Mouse (Mus musculus): ENCODE measurements around the gene Dapk2. TPM values are rescaled to one million over a fixed set of nuclear protein-coding genes. Genes with fewer than 3 reads are reported as not detected.

The Dapk2 gene
- polyA plus RNA-seq (2017; shearing (Covaris generic)), result 0.33 TPM

GRCm38 (mm10) chr9:66157958-66158830, at the start of gene Dapk2:
TSS of gene Dapk2 (plus strand) at chr9:66158223.

GRCm38 (mm10) chr9:66126456-66127192, 31.4 kb upstream of the Dapk2 start, which contains the start of the genes Snx1 and Ciao2a:
TSS of gene Snx1 (minus strand) at chr9:66126587.
TSS of gene Ciao2a (plus strand) at chr9:66126611.

Other genes starting within 250 kb of the Dapk2 start
- gene Trip4, start 249.4 kb upstream of the Dapk2 start, polyA plus RNA-seq (2017; shearing (Covaris generic)), result 45.3 TPM
- gene Csnk1g1, start 249.3 kb upstream of the Dapk2 start, polyA plus RNA-seq (2017; shearing (Covaris generic)), result 49.7 TPM
- gene Ppib, start 98.0 kb upstream of the Dapk2 start, polyA plus RNA-seq (2017; shearing (Covaris generic)), result 407 TPM
- 1.1 TPM for gene Snx22, start 88.5 kb upstream of the Dapk2 start, polyA plus RNA-seq (2017; shearing (Covaris generic))
- gene Snx1, start 31.6 kb upstream of the Dapk2 start, polyA plus RNA-seq (2017; shearing (Covaris generic)), result 157 TPM
- 146 TPM for gene Ciao2a, start 31.6 kb upstream of the Dapk2 start, polyA plus RNA-seq (2017; shearing (Covaris generic))
- gene Herc1, start 192.2 kb downstream of the Dapk2 start, polyA plus RNA-seq (2017; shearing (Covaris generic)), result 41.9 TPM